Mouse (Mus musculus) forebrain, postnatal 0 days (tissue): ENCODE data around the gene V1ra8. TPM values are rescaled to one million over a fixed set of nuclear protein-coding genes. Genes with fewer than 3 reads are reported as not detected.
"Not testable (repeated sequence)": the region's sequence is repeated elsewhere in the genome, so short reads cannot be mapped to it uniquely, and the experiment has no call there.

ENCODE experiments used
- ATAC-seq: fragments of 200-750 bp; cut with Nextera tagmentation; 2 replicates; pipeline ENCODE4 v1.8.0; 2017; ENCODE audit warnings: mild to moderate bottlenecking, moderate library complexity
- DNase-seq: peaks from one replicate; pipeline ENCODE4 v3.0.0-alpha.2; 2015
- H3K27ac ChIP-seq: fragments of 300-500 bp; sonication (generic); 2 replicates; pipeline ENCODE4 v1.5.1; 2014; ENCODE audit warnings: low read depth, mild to moderate bottlenecking, antibody characterized with exemption, low read length, moderate library complexity, mixed read lengths
- H3K27me3 ChIP-seq: fragments of 300-500 bp; sonication (generic); 2 replicates; pipeline ENCODE4 v1.6.1; 2014; ENCODE audit warnings: mild to moderate bottlenecking, low read length, mixed read lengths; ENCODE audit not compliant: insufficient read depth
- H3K36me3 ChIP-seq: fragments of 300-500 bp; sonication (generic); 2 replicates; pipeline ENCODE4 v1.6.1; 2014; ENCODE audit warnings: mild to moderate bottlenecking, moderate library complexity; ENCODE audit not compliant: insufficient read depth
- H3K4me1 ChIP-seq: fragments of 300-500 bp; sonication (generic); 2 replicates; pipeline ENCODE4 v1.6.1; 2014; ENCODE audit warnings: antibody characterized with exemption; ENCODE audit not compliant: insufficient read depth
- H3K4me2 ChIP-seq: fragments of 300-500 bp; sonication (generic); 2 replicates; pipeline ENCODE4 v1.6.1; 2014; ENCODE audit warnings: low read depth, mild to moderate bottlenecking, moderate library complexity
- H3K4me3 ChIP-seq: fragments of 300-500 bp; sonication (generic); 2 replicates; pipeline ENCODE4 v1.5.1; 2014; ENCODE audit warnings: low read depth, low read length, mixed read lengths
- H3K9ac ChIP-seq: fragments of 300-500 bp; sonication (generic); 2 replicates; pipeline ENCODE4 v1.6.1; 2014; ENCODE audit warnings: mild to moderate bottlenecking
- H3K9me3 ChIP-seq: fragments of 300-500 bp; sonication (generic); 2 replicates; pipeline ENCODE4 v1.6.1; 2016; ENCODE audit warnings: low read length
- CTCF ChIP-seq: sonication (generic); IDR thresholded peaks from 2 replicates; pipeline ENCODE4 v1.5.1; 2016; ENCODE audit warnings: antibody characterized with exemption, control low read depth, low read depth
- WGBS: fragments of 180-500 bp; shearing (Covaris S2); extraction: QIAGEN DNeasy Blood & Tissue Kit; methylation state at CpG from one replicate; pipeline ENCODE4 v1.1.7; 2014; 5-methylcytosine and 5-hydroxymethylcytosine counted together
- polyA plus RNA-seq: library from polyadenylated mRNA; unstranded; fragments of >200 nt; fragmentation: Nextera tagmentation; extraction: Ambion mirVana; gene quantifications from 2 replicates; pipeline ENCODE4 v1.2.1, GENCODE M21; 2015
- total RNA-seq: library from RNA; depleted of rRNA; stranded (reverse); fragments of >200 nt; gene quantifications from 2 replicates; pipeline ENCODE4 v1.2.3, GENCODE M21; 2014; rRNA removed

V1ra8 gene
- total RNA-seq (not detected in 2 replicates), polyA plus RNA-seq (not detected in 2 replicates)

- H3K4me2 ChIP-seq, H3K9ac ChIP-seq, H3K27ac ChIP-seq, H3K9me3 ChIP-seq, DNase-seq, H3K4me1 ChIP-seq, H3K27me3 ChIP-seq, H3K36me3 ChIP-seq, ATAC-seq, H3K4me3 ChIP-seq: not testable (repeated sequence)
- WGBS, result 83% methylated on average over 2 of the region's 2 CpGs
Observed at GRCm38 (mm10) chr6:90202493-90202892, at the start of gene V1ra8. V1ra8 (plus strand) TSS chr6:90202793.

- ATAC-seq (no peak), DNase-seq (no peak)
- H3K27ac ChIP-seq, result no peak overlapping the region
- H3K36me3 ChIP-seq, result no peaks in the 10 kb centered on the region
- H3K9me3 ChIP-seq, result no peaks in the 10 kb centered on the region
- no peak overlapping the region for H3K4me2 ChIP-seq
- no peak overlapping the region for H3K9ac ChIP-seq
- TF ChIP-seq CTCF, result no peak
- WGBS, result 91% methylated on average over 3 of the region's 3 CpGs
- H3K4me3 ChIP-seq, result no peak overlapping the region
- no peaks in the 10 kb centered on the region for H3K27me3 ChIP-seq
- no peaks in the 10 kb centered on the region for H3K4me1 ChIP-seq
Observed at GRCm38 (mm10) chr6:90160139-90160538, 42.5 kb upstream of the V1ra8 start.

- 67% methylated on average over 2 of the region's 2 CpGs for WGBS
- H3K36me3 ChIP-seq, result no peaks in the 10 kb centered on the region
- H3K4me3 ChIP-seq, result no peak within 1 kb of the TSS
- no peak within 1 kb of the TSS for H3K4me2 ChIP-seq
- ATAC-seq (no peak), DNase-seq (no peak)
- no peak for TF ChIP-seq CTCF
- no peak within 1 kb of the TSS for H3K27ac ChIP-seq
- H3K27me3 ChIP-seq, result no peaks in the 10 kb centered on the region
- no peaks in the 10 kb centered on the region for H3K9me3 ChIP-seq
- H3K9ac ChIP-seq, result no peak within 1 kb of the TSS
- no peaks in the 10 kb centered on the region for H3K4me1 ChIP-seq
Observed at GRCm38 (mm10) chr6:90174508-90174907, 28.1 kb upstream of the V1ra8 start, which contains the start of gene Vmn1r52. Vmn1r52 (plus strand) TSS chr6:90174808.

- Histone ChIP-seq H3K9me3 (peaks cover 5% of the 10 kb centered on the region; the same call in 1 of the 2 replicates), H3K4me2 (no peak within 1 kb of the TSS), H3K27ac (no peak within 1 kb of the TSS), H3K4me3 (no peak within 1 kb of the TSS), H3K9ac (no peak within 1 kb of the TSS), H3K4me1 (no peaks in the 10 kb centered on the region), H3K27me3 (no peaks in the 10 kb centered on the region), H3K36me3 (no peaks in the 10 kb centered on the region)
- no peak for TF ChIP-seq CTCF
- DNase-seq (no peak), ATAC-seq (no peak)
- WGBS, result 84% methylated on average over 1 of the region's 1 CpGs
Observed at GRCm38 (mm10) chr6:90224338-90224737, 21.7 kb downstream of the V1ra8 start, which contains the start of gene Vmn1r53. Vmn1r53 (minus strand) TSS chr6:90224438.

- H3K27ac ChIP-seq, H3K4me2 ChIP-seq, H3K36me3 ChIP-seq, ATAC-seq, H3K4me1 ChIP-seq, DNase-seq, H3K9ac ChIP-seq, H3K4me3 ChIP-seq, H3K27me3 ChIP-seq, H3K9me3 ChIP-seq: not testable (repeated sequence)
- 92% methylated on average over 4 of the region's 4 CpGs for WGBS
Observed at GRCm38 (mm10) chr6:90232114-90232513, 29.5 kb downstream of the V1ra8 start.

- no peak overlapping the region for H3K9ac ChIP-seq
- H3K4me1 ChIP-seq, result no peaks in the 10 kb centered on the region
- H3K36me3 ChIP-seq, result no peaks in the 10 kb centered on the region
- TF ChIP-seq CTCF, result no peak
- H3K4me2 ChIP-seq, result no peak overlapping the region
- no peaks in the 10 kb centered on the region for H3K9me3 ChIP-seq
- DNase-seq (no peak), ATAC-seq (no peak)
- no peak overlapping the region for H3K27ac ChIP-seq
- H3K27me3 ChIP-seq, result no peaks in the 10 kb centered on the region
- H3K4me3 ChIP-seq, result no peak overlapping the region
- WGBS, result 71% methylated on average over 27 of the region's 27 CpGs
Observed at GRCm38 (mm10) chr6:90232681-90233080, 30.1 kb downstream of the V1ra8 start.

- no peak for TF ChIP-seq CTCF
- ATAC-seq, result no peak
- no peaks in the 10 kb centered on the region for H3K4me1 ChIP-seq
- no peak overlapping the region for H3K9ac ChIP-seq
- no peak for DNase-seq
- no peaks in the 10 kb centered on the region for H3K9me3 ChIP-seq
- no peak overlapping the region for H3K4me2 ChIP-seq
- no peaks in the 10 kb centered on the region for H3K27me3 ChIP-seq
- H3K27ac ChIP-seq, result no peak overlapping the region
- no peak overlapping the region for H3K4me3 ChIP-seq
- 79% methylated on average over 3 of the region's 3 CpGs for WGBS
- no peaks in the 10 kb centered on the region for H3K36me3 ChIP-seq
Observed at GRCm38 (mm10) chr6:90244019-90244418, 41.4 kb downstream of the V1ra8 start.
